Mouse (Mus musculus): ENCODE measurements around the gene Sgsh.

GRCm38 (mm10) chr11:119390271-119391231, 35.2 kb upstream of the Sgsh start:
- no peak for TF ChIP-seq POLR2A (IDR thresholded peaks at IDR 0.05; ENCODE audit: borderline replicate concordance, low read depth, low read length)
- TF ChIP-seq CTCF (IDR thresholded peaks at IDR 0.05; ENCODE audit: low read depth, low read length), result no peak

All from bone marrow macrophage, adult 2 months (primary cell).